Mouse (Mus musculus): ENCODE data around the gene Spryd4. TPM values are rescaled to one million over a fixed set of nuclear protein-coding genes. Genes with fewer than 3 reads are reported as not detected.
"Not testable (repeated sequence)": the region's sequence is repeated elsewhere in the genome, so short reads cannot be mapped to it uniquely, and the experiment has no call there.

Spryd4 gene
- total and polyA plus RNA-seq, 2 experiments: 21.1 to 33.1 TPM

DNA sequence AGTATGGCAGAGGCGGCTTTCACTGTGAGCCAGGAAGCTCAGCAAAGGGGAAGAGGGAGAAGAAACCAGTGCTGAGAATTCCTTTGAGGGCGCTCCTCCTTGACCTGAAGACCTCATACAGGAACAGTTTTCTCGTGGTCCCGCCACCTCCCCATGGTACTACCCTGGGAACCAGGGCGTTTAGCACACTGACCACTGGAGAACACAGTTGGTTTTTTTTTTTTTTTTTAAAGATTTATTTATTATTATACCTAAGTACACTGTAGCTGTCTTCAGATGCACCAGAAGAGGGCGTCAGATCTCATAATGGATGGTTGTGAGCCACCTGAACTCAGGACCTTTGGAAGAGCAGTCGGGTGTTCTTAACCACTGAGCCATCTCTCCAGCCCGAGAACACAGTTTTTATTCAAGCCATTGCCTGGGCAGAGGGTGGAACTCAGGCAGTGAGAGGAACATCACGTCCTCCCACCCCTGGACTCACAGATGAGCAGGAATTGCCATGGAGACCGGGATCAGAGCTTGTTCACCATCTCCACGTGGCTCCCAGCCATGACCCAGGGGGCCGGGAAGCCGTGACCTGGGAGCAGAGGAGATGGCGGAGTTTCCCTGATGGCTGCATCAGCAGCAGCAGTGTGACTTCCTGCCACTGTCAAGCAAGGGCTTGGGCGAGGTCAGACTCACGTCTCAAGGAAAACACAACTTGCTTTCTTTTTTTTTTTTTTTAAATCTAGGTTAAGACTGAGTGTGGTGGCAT lies 10.1 kb upstream of the Spryd4 start:
- no peak for TF ChIP-seq POLR2A (IDR thresholded peaks at IDR 0.05; ENCODE audit: extremely low read depth, insufficient read depth, low read length)
- no peak for TF ChIP-seq CTCF (IDR thresholded peaks at IDR 0.05; ENCODE audit: low read depth, low read length)
- Histone ChIP-seq H3K79me2 (ENCODE audit: control insufficient read depth, insufficient read depth, low read length) (no peaks in the 10 kb centered on the region), H3K36me3 (ENCODE audit: control insufficient read depth, insufficient read depth, low read length) (no peaks in the 10 kb centered on the region), H3K9ac (ENCODE audit: low read depth, low read length) (no peak overlapping the region), H3K4me3 (ENCODE audit: insufficient read depth, low read depth, low read length) (no peak overlapping the region), H3K4me1 (ENCODE audit: control insufficient read depth, insufficient read depth, low read length) (peaks cover 8% of the 10 kb centered on the region), H3K27me3 (ENCODE audit: control insufficient read depth, insufficient read depth, low read length) (no peaks in the 10 kb centered on the region), H3K27ac (replicated peaks; ENCODE audit: insufficient read depth, low read depth, low read length) (no peak overlapping the region)
- WGBS: 68% methylated on average over 16 of the region's 16 CpGs
- DNase-seq (ENCODE audit: extremely low read depth, low read depth, low spot score): no peak

GRCm38 (mm10) chr10:128218387-128219117 lies 6.9 kb upstream of the Spryd4 start:
- H3K9ac ChIP-seq (ENCODE audit: low read depth, low read length): no peak overlapping the region

DNA sequence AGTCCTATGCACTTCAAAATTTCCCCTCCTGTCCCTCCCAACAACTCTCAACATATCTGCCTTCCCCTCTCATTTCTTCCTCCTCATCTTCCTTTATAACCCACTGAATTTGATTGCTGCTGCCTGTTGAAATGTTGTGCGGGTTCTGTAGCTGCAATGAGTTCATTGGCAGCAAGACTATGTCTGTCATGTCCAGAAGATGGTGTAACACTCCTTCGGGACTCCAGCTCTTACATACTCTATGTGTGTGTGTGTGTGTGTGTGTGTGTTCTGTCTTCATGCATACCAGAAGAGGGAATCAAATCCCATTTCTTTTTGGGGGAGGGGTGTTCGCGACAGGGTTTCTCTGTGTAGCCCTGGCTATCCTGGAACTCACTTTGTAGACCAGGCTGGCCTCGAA lies 3.4 kb upstream of the Spryd4 start:
- DNase-seq (ENCODE audit: extremely low read depth, low read depth, low spot score): no peak
- no peak for TF ChIP-seq POLR2A (IDR thresholded peaks at IDR 0.05; ENCODE audit: extremely low read depth, insufficient read depth, low read length)
- no peak for TF ChIP-seq CTCF (IDR thresholded peaks at IDR 0.05; ENCODE audit: low read depth, low read length)
- Histone ChIP-seq H3K27me3 (ENCODE audit: control insufficient read depth, insufficient read depth, low read length) (no peaks in the 10 kb centered on the region), H3K4me1 (ENCODE audit: control insufficient read depth, insufficient read depth, low read length) (peaks cover 13% of the 10 kb centered on the region), H3K9ac (ENCODE audit: low read depth, low read length) (no peak overlapping the region), H3K4me3 (ENCODE audit: insufficient read depth, low read depth, low read length) (no peak overlapping the region), H3K79me2 (ENCODE audit: control insufficient read depth, insufficient read depth, low read length) (no peaks in the 10 kb centered on the region), H3K36me3 (ENCODE audit: control insufficient read depth, insufficient read depth, low read length) (peaks cover 3% of the 10 kb centered on the region), H3K27ac (replicated peaks; ENCODE audit: insufficient read depth, low read depth, low read length) (no peak overlapping the region)
- 55% methylated on average over 5 of the region's 5 CpGs for WGBS

More at GRCm38 (mm10) chr10:128218387-128219117, 6.9 kb upstream of the Spryd4 start:
- TF ChIP-seq CTCF (IDR thresholded peaks at IDR 0.05; ENCODE audit: low read depth, low read length) (no peak), POLR2A (IDR thresholded peaks at IDR 0.05; ENCODE audit: extremely low read depth, insufficient read depth, low read length) (no peak)
- Histone ChIP-seq H3K27ac (replicated peaks; ENCODE audit: insufficient read depth, low read depth, low read length) (no peak overlapping the region), H3K79me2 (ENCODE audit: control insufficient read depth, insufficient read depth, low read length) (no peaks in the 10 kb centered on the region), H3K36me3 (ENCODE audit: control insufficient read depth, insufficient read depth, low read length) (no peaks in the 10 kb centered on the region), H3K4me1 (ENCODE audit: control insufficient read depth, insufficient read depth, low read length) (peaks cover 8% of the 10 kb centered on the region), H3K4me3 (ENCODE audit: insufficient read depth, low read depth, low read length) (no peak overlapping the region), H3K27me3 (ENCODE audit: control insufficient read depth, insufficient read depth, low read length) (no peaks in the 10 kb centered on the region)
- no peak for DNase-seq (ENCODE audit: extremely low read depth, low read depth, low spot score)
- 95% methylated on average over 18 of the region's 18 CpGs for WGBS

- Histone ChIP-seq H3K36me3 (ENCODE audit: control insufficient read depth, insufficient read depth, low read length) (peaks cover 11% of the 10 kb centered on the region), H3K4me1 (ENCODE audit: control insufficient read depth, insufficient read depth, low read length) (peaks cover 10% of the 10 kb centered on the region; the same call in 1 of the 2 replicates)
- not testable (repeated sequence) for DNase-seq (ENCODE audit: extremely low read depth, low read depth, low spot score); H3K79me2 ChIP-seq (ENCODE audit: control insufficient read depth, insufficient read depth, low read length); H3K27me3 ChIP-seq (ENCODE audit: control insufficient read depth, insufficient read depth, low read length); H3K27ac ChIP-seq (replicated peaks; ENCODE audit: insufficient read depth, low read depth, low read length); H3K4me3 ChIP-seq (ENCODE audit: insufficient read depth, low read depth, low read length); H3K9ac ChIP-seq (ENCODE audit: low read depth, low read length)
- WGBS: 91% methylated on average over 4 of the region's 4 CpGs
Measured at GRCm38 (mm10) chr10:128214112-128214511, 2.5 kb upstream of the Spryd4 start.

GRCm38 (mm10) chr10:128212871-128213323 lies 1.3 kb upstream of the Spryd4 start:
- 2% methylated on average over 18 of the region's 18 CpGs for whole genome bisulfite sequencing
- Histone ChIP-seq H3K27ac (replicated peaks; ENCODE audit: insufficient read depth, low read depth, low read length) (no peak overlapping the region), H3K36me3 (ENCODE audit: control insufficient read depth, insufficient read depth, low read length) (peaks cover 15% of the 10 kb centered on the region), H3K9ac (ENCODE audit: low read depth, low read length) (peak overlapping the region; percentile 52), H3K79me2 (ENCODE audit: control insufficient read depth, insufficient read depth, low read length) (no peaks in the 10 kb centered on the region), H3K27me3 (ENCODE audit: control insufficient read depth, insufficient read depth, low read length) (no peaks in the 10 kb centered on the region), H3K4me3 (ENCODE audit: insufficient read depth, low read depth, low read length) (peak overlapping the region; percentile 57), H3K4me1 (ENCODE audit: control insufficient read depth, insufficient read depth, low read length) (peaks cover 10% of the 10 kb centered on the region; the same call in 1 of the 2 replicates)
- peak; percentile 67 for DNase-seq (ENCODE audit: extremely low read depth, low read depth, low spot score)
- TF ChIP-seq CTCF (IDR thresholded peaks at IDR 0.05; ENCODE audit: low read depth, low read length): peak; percentile 66; the same call in 1 of the 2 replicates
- no peak for TF ChIP-seq POLR2A (IDR thresholded peaks at IDR 0.05; ENCODE audit: extremely low read depth, insufficient read depth, low read length)

Data from liver, adult 2 months (tissue).